Mouse (Mus musculus) ES-E14 (cell line): ENCODE data around the gene Tiparp. TPM values are rescaled to one million over a fixed set of nuclear protein-coding genes. Genes with fewer than 3 reads are reported as not detected.

Experiments used
- DNase-seq: peaks from one replicate; pipeline ENCODE4 v3.0.0-alpha.2; 2013; ENCODE audit warnings: low read depth, low spot score
- H3K27ac ChIP-seq: 2 replicates; pipeline ENCODE4 v1.5.1; 2012; ENCODE audit warnings: low read depth, mild to moderate bottlenecking, low read length, moderate library complexity, mixed read lengths; ENCODE audit not compliant: poor library complexity, insufficient read depth, severe bottlenecking
- H3K36me3 ChIP-seq: 2 replicates; pipeline ENCODE4 v1.6.1; 2012; ENCODE audit warnings: mild to moderate bottlenecking, low read length, moderate library complexity, mixed read lengths; ENCODE audit not compliant: control insufficient read depth, poor library complexity, insufficient read depth, severe bottlenecking
- H3K4me1 ChIP-seq, 2 experiments: fragments of 150-350 bp in 1 of 2; sonication (generic) in 1 of 2; 2 replicates each; pipeline ENCODE4 v1.6.1; 2012; ENCODE audit warnings: low read length in 2 of 2, mild to moderate bottlenecking in 1 of 2, mixed read lengths in 1 of 2; ENCODE audit not compliant: control insufficient read depth in 2 of 2, insufficient read depth in 2 of 2, poor library complexity in 1 of 2
- H3K4me3 ChIP-seq, 2 experiments: fragments of 150-350 bp in 1 of 2; sonication (generic) in 1 of 2; 2 replicates each; pipeline ENCODE4 v1.5.1; 2012; ENCODE audit warnings: low read length in 2 of 2, low read depth in 1 of 2, mild to moderate bottlenecking in 1 of 2, mixed read lengths in 1 of 2; ENCODE audit not compliant: insufficient read depth in 1 of 2, poor library complexity in 1 of 2, severe bottlenecking in 1 of 2
- H3K9ac ChIP-seq: 2 replicates; pipeline ENCODE4 v1.6.1; 2012; ENCODE audit warnings: low read depth, mild to moderate bottlenecking, low read length, mixed read lengths; ENCODE audit not compliant: poor library complexity, insufficient read depth, severe bottlenecking
- H3K9me3 ChIP-seq: fragments of 150-350 bp; sonication (generic); 2 replicates; pipeline ENCODE4 v1.6.1; 2012; ENCODE audit warnings: low read depth, mild to moderate bottlenecking, low read length; ENCODE audit not compliant: control insufficient read depth, insufficient read depth
- CHD2 ChIP-seq: IDR thresholded peaks from 2 replicates; pipeline ENCODE4 v1.6.1; 2014; ENCODE audit warnings: mild to moderate bottlenecking, low read depth, low read length, inconsistent platforms
- HCFC1 ChIP-seq: IDR thresholded peaks from 2 replicates; pipeline ENCODE4 v1.6.1; 2012; ENCODE audit warnings: low read length, inconsistent platforms, borderline replicate concordance; ENCODE audit not compliant: insufficient read depth
- MAFK ChIP-seq: IDR thresholded peaks from 2 replicates; pipeline ENCODE4 v1.6.1; 2014; ENCODE audit warnings: mild to moderate bottlenecking, low read depth, low read length, inconsistent platforms; ENCODE audit not compliant: insufficient read depth
- ZC3H11A ChIP-seq: IDR thresholded peaks from 2 replicates; pipeline ENCODE4 v1.6.1; 2012; ENCODE audit warnings: low read depth, mild to moderate bottlenecking, inconsistent platforms, low read length, borderline replicate concordance
- ZNF384 ChIP-seq: IDR thresholded peaks from 2 replicates; pipeline ENCODE4 v1.6.1; 2012; ENCODE audit warnings: low read depth, low read length, inconsistent platforms
- in situ Hi-C, 2 experiments: fragments of 600-800 bp; cut with MboI; formaldehyde crosslinking; loops; one replicate each; pipeline ENCODE4 v1.15.1; 2025; ENCODE audit warnings: low sequenced_read_pairs in 2 of 2, inconsistent platforms in 1 of 2; ENCODE audit not compliant: unreplicated experiment in 2 of 2
- total RNA-seq: library from RNA; depleted of rRNA; stranded (reverse); fragments of 300-350 nt; gene quantifications from 2 replicates; pipeline ENCODE4 v1.2.3, GENCODE M21; 2012

Tiparp gene
- total RNA-seq, 1 experiment: 24.6 TPM

DNA sequence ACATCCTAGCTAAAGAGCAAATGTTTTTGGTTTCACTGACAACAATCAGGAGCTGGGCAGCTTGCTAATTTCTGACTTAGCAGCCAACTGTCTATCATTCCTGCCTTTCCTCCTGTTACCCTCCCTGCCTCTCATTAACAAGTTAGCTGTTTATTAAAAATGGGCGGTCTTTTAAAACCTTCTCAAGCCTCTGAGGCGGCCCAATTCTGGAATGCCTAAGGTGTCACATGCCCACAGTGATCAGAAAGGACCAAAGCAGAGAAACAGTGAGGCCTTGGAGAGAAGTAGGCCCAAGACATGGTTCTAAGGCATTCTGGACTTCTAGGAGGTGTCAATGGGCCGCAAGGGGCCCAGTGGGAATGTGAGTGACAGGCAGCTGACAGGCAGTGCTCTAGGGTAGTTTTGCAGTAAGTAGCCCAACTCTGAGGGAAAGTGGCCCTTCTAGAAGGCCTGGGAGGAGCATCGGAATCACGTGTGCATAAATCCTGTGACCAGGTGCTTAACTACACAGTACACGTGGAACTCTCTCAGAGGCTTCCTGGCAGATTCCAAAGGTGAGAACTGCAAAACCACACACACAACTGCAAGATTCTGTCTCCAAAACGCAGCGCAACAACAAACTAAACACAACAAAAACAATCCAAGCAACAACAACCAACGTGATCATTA is 37.6 kb downstream of the Tiparp start:
- DNase-seq: no peak
- Histone ChIP-seq H3K4me3 (no peak overlapping the region), H3K9ac (no peak overlapping the region), H3K36me3 (no peaks in the 10 kb centered on the region), H3K9me3 (peaks cover 7% of the 10 kb centered on the region; the same call in 1 of the 2 replicates), H3K27ac (no peak overlapping the region), H3K4me1 (0 out of 4 replicates have a peak, but pooled peaks cover 0 to 2% of the 10 kb centered on the region in 2 experiments)
- TF ChIP-seq ZC3H11A (no peak), MAFK (no peak), HCFC1 (no peak), CHD2 (no peak), ZNF384 (no peak)
- in situ Hi-C loops: no loop called here

GRCm38 (mm10) chr3:65569941-65570340 is 41.7 kb downstream of the Tiparp start:
- DNase-seq: no peak
- H3K27ac ChIP-seq: no peak overlapping the region
- in situ Hi-C loops: no loop called here
- TF ChIP-seq ZC3H11A (no peak), HCFC1 (no peak), MAFK (no peak), CHD2 (no peak), ZNF384 (no peak)
- 0 out of 4 replicates have a peak, but pooled peaks cover 0 to 2% of the 10 kb centered on the region in 2 experiments for H3K4me1 ChIP-seq
- H3K9ac ChIP-seq: no peak overlapping the region
- H3K9me3 ChIP-seq: no peaks in the 10 kb centered on the region
- no peak overlapping the region for H3K4me3 ChIP-seq
- H3K36me3 ChIP-seq: no peaks in the 10 kb centered on the region

- no peak overlapping the region for H3K9ac ChIP-seq
- H3K4me3 ChIP-seq: no peak overlapping the region
- H3K9me3 ChIP-seq: no peaks in the 10 kb centered on the region
- TF ChIP-seq MAFK (no peak), CHD2 (no peak), ZC3H11A (no peak), ZNF384 (no peak), HCFC1 (no peak)
- no peaks in the 10 kb centered on the region for H3K36me3 ChIP-seq
- in situ Hi-C loops: no loop called here
- H3K4me1 ChIP-seq: peaks cover 0 to 4% of the 10 kb centered on the region in 2 experiments; a peak in 1 of 4 replicates
- H3K27ac ChIP-seq: no peak overlapping the region
- no peak for DNase-seq
These were observed 45.3 kb downstream of the Tiparp start for GRCm38 (mm10) chr3:65573516-65573915.

GRCm38 (mm10) chr3:65577602-65578001 is 49.4 kb downstream of the Tiparp start:
- H3K9me3 ChIP-seq: no peaks in the 10 kb centered on the region
- no peak for TF ChIP-seq CHD2
- no peak for TF ChIP-seq ZNF384
- no peak for TF ChIP-seq HCFC1
- DNase-seq: no peak
- H3K9ac ChIP-seq: no peak overlapping the region
- no peak overlapping the region for H3K27ac ChIP-seq
- in situ Hi-C loops: no loop called here
- no peak overlapping the region; a peak in 1 of 4 replicates for H3K4me3 ChIP-seq
- H3K36me3 ChIP-seq: no peaks in the 10 kb centered on the region
- H3K4me1 ChIP-seq: peaks cover 0 to 4% of the 10 kb centered on the region in 2 experiments; a peak in 1 of 4 replicates
